Mouse (Mus musculus) liver, embryonic 12.5 days (tissue): ENCODE data around the gene Map3k4. TPM values are rescaled to one million over a fixed set of nuclear protein-coding genes. Genes with fewer than 3 reads are reported as not detected.

Source experiments
- ATAC-seq: fragments of 200-750 bp; cut with Nextera tagmentation; 2 replicates; pipeline ENCODE4 v1.8.0; 2017; ENCODE audit warnings: moderate number of reproducible peaks, mild to moderate bottlenecking, moderate library complexity
- H3K27ac ChIP-seq: fragments of 300-500 bp; sonication (generic); 2 replicates; pipeline ENCODE4 v1.5.1; 2016; ENCODE audit warnings: mild to moderate bottlenecking
- H3K27me3 ChIP-seq: fragments of 300-500 bp; sonication (generic); replicated peaks from 2 replicates; pipeline ENCODE4 v1.6.1; 2016; ENCODE audit warnings: mild to moderate bottlenecking, moderate library complexity
- H3K36me3 ChIP-seq: fragments of 300-500 bp; sonication (generic); 2 replicates; pipeline ENCODE4 v1.6.1; 2016; ENCODE audit warnings: mild to moderate bottlenecking, moderate library complexity
- H3K4me1 ChIP-seq: fragments of 300-500 bp; sonication (generic); 2 replicates; pipeline ENCODE4 v1.6.1; 2016
- H3K4me2 ChIP-seq: fragments of 300-500 bp; sonication (generic); 2 replicates; pipeline ENCODE4 v1.6.1; 2016; ENCODE audit warnings: mild to moderate bottlenecking, moderate library complexity
- H3K4me3 ChIP-seq: fragments of 300-500 bp; sonication (generic); 2 replicates; pipeline ENCODE4 v1.5.1; 2016; ENCODE audit warnings: mild to moderate bottlenecking, moderate library complexity
- H3K9ac ChIP-seq: fragments of 300-500 bp; sonication (generic); 2 replicates; pipeline ENCODE4 v1.6.1; 2016; ENCODE audit warnings: mild to moderate bottlenecking, moderate library complexity
- H3K9me3 ChIP-seq: fragments of 300-500 bp; sonication (generic); replicated peaks from 2 replicates; pipeline ENCODE4 v1.6.1; 2016; ENCODE audit warnings: mild to moderate bottlenecking, moderate library complexity
- WGBS: fragments of 180-500 bp; shearing (Covaris S2); methylation state at CpG from one replicate; pipeline ENCODE4 v1.1.7; 2016; ENCODE audit not compliant: insufficient replicate concordance; 5-methylcytosine and 5-hydroxymethylcytosine counted together
- polyA plus RNA-seq: library from polyadenylated mRNA; unstranded; fragments of >200 nt; fragmentation: Nextera tagmentation; extraction: Ambion mirVana; gene quantifications from 2 replicates; pipeline ENCODE4 v1.2.1, GENCODE M21; 2016

Gene Map3k4
- polyA plus RNA-seq, 1 experiment from 2014 or later, result 24.2 TPM

- H3K4me2 ChIP-seq, result no peak overlapping the region
- no peak overlapping the region for H3K9ac ChIP-seq
- no peak overlapping the region for H3K27ac ChIP-seq
- H3K36me3 ChIP-seq, result peaks cover 87% of the 10 kb centered on the region
- WGBS, result 89% methylated on average over 11 of the region's 11 CpGs
- peaks cover 63% of the 10 kb centered on the region for H3K4me1 ChIP-seq
- no peaks in the 10 kb centered on the region for H3K27me3 ChIP-seq
- H3K4me3 ChIP-seq, result no peak overlapping the region
- ATAC-seq, result no peak
- H3K9me3 ChIP-seq, result no peaks in the 10 kb centered on the region
Measured at GRCm38 (mm10) chr17:12211890-12212289, 106.7 kb downstream of the Map3k4 start.

GRCm38 (mm10) chr17:12210544-12211132 is 108.0 kb downstream of the Map3k4 start:
- peaks cover 74% of the 10 kb centered on the region for H3K36me3 ChIP-seq
- whole genome bisulfite sequencing, result 28% methylated on average over 8 of the region's 8 CpGs
- no peak overlapping the region for H3K4me2 ChIP-seq
- peaks cover 64% of the 10 kb centered on the region for H3K4me1 ChIP-seq
- ATAC-seq, result peak; percentile 40
- H3K27ac ChIP-seq, result peak overlapping the region; percentile 100
- no peaks in the 10 kb centered on the region for H3K27me3 ChIP-seq
- no peak overlapping the region for H3K4me3 ChIP-seq
- H3K9me3 ChIP-seq, result no peaks in the 10 kb centered on the region
- H3K9ac ChIP-seq, result peak overlapping the region; percentile 47

- peaks cover 69% of the 10 kb centered on the region for H3K4me1 ChIP-seq
- ATAC-seq, result no peak
- no peak overlapping the region for H3K4me2 ChIP-seq
- WGBS, result 76% methylated on average over 4 of the region's 4 CpGs
- H3K27me3 ChIP-seq, result no peaks in the 10 kb centered on the region
- peaks cover 62% of the 10 kb centered on the region for H3K36me3 ChIP-seq
- H3K9ac ChIP-seq, result peak overlapping the region; percentile 84
- no peak overlapping the region for H3K4me3 ChIP-seq
- H3K9me3 ChIP-seq, result no peaks in the 10 kb centered on the region
- peak overlapping the region; percentile 100 for H3K27ac ChIP-seq
Measured at GRCm38 (mm10) chr17:12209481-12209880, 109.1 kb downstream of the Map3k4 start.

GRCm38 (mm10) chr17:12207022-12207548 is 111.5 kb downstream of the Map3k4 start:
- Histone ChIP-seq H3K27me3 (no peaks in the 10 kb centered on the region), H3K4me1 (peaks cover 93% of the 10 kb centered on the region), H3K4me3 (no peak overlapping the region), H3K9ac (peak overlapping the region; percentile 84), H3K36me3 (peaks cover 51% of the 10 kb centered on the region), H3K27ac (peak overlapping the region; percentile 100), H3K4me2 (peak overlapping the region; percentile 69), H3K9me3 (no peaks in the 10 kb centered on the region)
- no peak for ATAC-seq
- WGBS, result 29% methylated on average over 1 of the region's 1 CpGs

- H3K4me1 ChIP-seq, result peaks cover 100% of the 10 kb centered on the region
- H3K4me2 ChIP-seq, result peak overlapping the region; percentile 69
Measured at GRCm38 (mm10) chr17:12206248-12206647, 112.3 kb downstream of the Map3k4 start.

GRCm38 (mm10) chr17:12205694-12206075 is 112.9 kb downstream of the Map3k4 start:
- Histone ChIP-seq H3K9me3 (no peaks in the 10 kb centered on the region), H3K9ac (peak overlapping the region; percentile 84), H3K36me3 (peaks cover 49% of the 10 kb centered on the region), H3K27ac (peak overlapping the region; percentile 100), H3K4me2 (peak overlapping the region; percentile 69), H3K27me3 (no peaks in the 10 kb centered on the region), H3K4me3 (peak overlapping the region; percentile 25), H3K4me1 (peaks cover 100% of the 10 kb centered on the region)
- ATAC-seq, result no peak
- WGBS, result 6% methylated on average over 4 of the region's 4 CpGs

More at GRCm38 (mm10) chr17:12206248-12206647, 112.3 kb downstream of the Map3k4 start:
- peak; percentile 47 for ATAC-seq
- peaks cover 49% of the 10 kb centered on the region for H3K36me3 ChIP-seq
- peak overlapping the region; percentile 100 for H3K27ac ChIP-seq
- no peaks in the 10 kb centered on the region for H3K9me3 ChIP-seq
- WGBS, result 11% methylated on average over 3 of the region's 3 CpGs
- H3K9ac ChIP-seq, result peak overlapping the region; percentile 84
- H3K4me3 ChIP-seq, result peak overlapping the region; percentile 25
- no peaks in the 10 kb centered on the region for H3K27me3 ChIP-seq

GRCm38 (mm10) chr17:12205015-12205693 is 113.4 kb downstream of the Map3k4 start:
- peaks cover 100% of the 10 kb centered on the region for H3K4me1 ChIP-seq
- peaks cover 49% of the 10 kb centered on the region for H3K36me3 ChIP-seq
- peak overlapping the region; percentile 25 for H3K4me3 ChIP-seq
- peak; percentile 85 for ATAC-seq
- WGBS, result 9% methylated on average over 10 of the region's 10 CpGs
- peak overlapping the region; percentile 69 for H3K4me2 ChIP-seq
- H3K9ac ChIP-seq, result peak overlapping the region; percentile 84
- H3K9me3 ChIP-seq, result no peaks in the 10 kb centered on the region
- peak overlapping the region; percentile 100 for H3K27ac ChIP-seq
- H3K27me3 ChIP-seq, result no peaks in the 10 kb centered on the region

GRCm38 (mm10) chr17:12204689-12205014 is 113.9 kb downstream of the Map3k4 start:
- Histone ChIP-seq H3K27ac (peak overlapping the region; percentile 100), H3K9me3 (no peaks in the 10 kb centered on the region), H3K9ac (peak overlapping the region; percentile 84), H3K36me3 (peaks cover 49% of the 10 kb centered on the region), H3K4me1 (peaks cover 100% of the 10 kb centered on the region), H3K27me3 (no peaks in the 10 kb centered on the region), H3K4me3 (peak overlapping the region; percentile 7; the same call in 1 of the 2 replicates), H3K4me2 (peak overlapping the region; percentile 69)
- 0 out of 2 replicates have a peak, but pooled peaks have one; percentile 13 for ATAC-seq
- 26% methylated on average over 3 of the region's 3 CpGs for WGBS

GRCm38 (mm10) chr17:12204246-12204645 is 114.3 kb downstream of the Map3k4 start:
- 0 out of 2 replicates have a peak overlapping the region, but pooled peaks have one; percentile 7 for H3K4me3 ChIP-seq
- H3K4me1 ChIP-seq, result peaks cover 100% of the 10 kb centered on the region

GRCm38 (mm10) chr17:12203414-12203897 is 115.1 kb downstream of the Map3k4 start:
- Histone ChIP-seq H3K4me3 (no peak overlapping the region), H3K27me3 (no peaks in the 10 kb centered on the region), H3K27ac (peak overlapping the region; percentile 100), H3K9ac (peak overlapping the region; percentile 84), H3K9me3 (no peaks in the 10 kb centered on the region), H3K4me1 (peaks cover 98% of the 10 kb centered on the region), H3K36me3 (peaks cover 52% of the 10 kb centered on the region), H3K4me2 (peak overlapping the region; percentile 69)
- no peak for ATAC-seq
- 79% methylated on average over 15 of the region's 15 CpGs for WGBS

More at GRCm38 (mm10) chr17:12204246-12204645, 114.3 kb downstream of the Map3k4 start:
- Histone ChIP-seq H3K27ac (peak overlapping the region; percentile 100), H3K4me2 (peak overlapping the region; percentile 69), H3K27me3 (no peaks in the 10 kb centered on the region), H3K9ac (peak overlapping the region; percentile 84), H3K9me3 (no peaks in the 10 kb centered on the region), H3K36me3 (peaks cover 49% of the 10 kb centered on the region)
- WGBS, result 33% methylated on average over 3 of the region's 3 CpGs
- no peak for ATAC-seq

GRCm38 (mm10) chr17:12201086-12201485 is 117.5 kb downstream of the Map3k4 start:
- Histone ChIP-seq H3K36me3 (peaks cover 70% of the 10 kb centered on the region), H3K9me3 (no peaks in the 10 kb centered on the region), H3K4me3 (no peak overlapping the region), H3K4me1 (peaks cover 95% of the 10 kb centered on the region), H3K27ac (peak overlapping the region; percentile 100), H3K4me2 (peak overlapping the region; percentile 22; the same call in 1 of the 2 replicates), H3K9ac (peak overlapping the region; percentile 84), H3K27me3 (no peaks in the 10 kb centered on the region)
- 0 out of 2 replicates have a peak, but pooled peaks have one; percentile 5 for ATAC-seq
- WGBS, result 66% methylated on average over 1 of the region's 1 CpGs

GRCm38 (mm10) chr17:12199933-12200332 is 118.7 kb downstream of the Map3k4 start:
- no peak for ATAC-seq
- H3K36me3 ChIP-seq, result peaks cover 78% of the 10 kb centered on the region

More at GRCm38 (mm10) chr17:12199933-12200332, 118.7 kb downstream of the Map3k4 start:
- peaks cover 95% of the 10 kb centered on the region for H3K4me1 ChIP-seq
- WGBS, result 87% methylated on average over 4 of the region's 4 CpGs
- peak overlapping the region; percentile 100 for H3K27ac ChIP-seq
- H3K9ac ChIP-seq, result no peak overlapping the region
- no peaks in the 10 kb centered on the region for H3K9me3 ChIP-seq
- no peaks in the 10 kb centered on the region for H3K27me3 ChIP-seq
- H3K4me2 ChIP-seq, result no peak overlapping the region
- no peak overlapping the region for H3K4me3 ChIP-seq
